21 mouse cellular contexts compared by ENCODE assay signal in the genomic region with DNA sequence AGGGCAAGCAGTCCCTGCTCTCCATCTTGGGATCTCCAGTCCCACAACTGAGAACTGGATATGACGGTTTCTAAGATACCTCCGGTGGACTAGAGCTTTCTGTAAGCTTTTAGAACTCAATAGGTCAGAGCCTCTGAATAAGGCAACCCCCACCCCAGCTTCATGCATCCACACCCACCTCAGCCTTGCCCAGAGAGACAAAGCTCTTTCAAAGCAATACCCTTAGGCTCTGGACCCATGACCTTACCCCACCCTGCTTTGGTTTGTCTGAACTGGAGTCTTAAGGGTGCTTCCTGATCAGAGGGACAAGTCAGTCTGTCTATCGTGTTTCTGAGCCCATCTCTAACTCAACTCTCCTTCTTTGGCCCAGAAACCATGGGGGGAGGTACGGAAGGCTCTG. TPM values are rescaled to one million over a fixed set of nuclear protein-coding genes. Genes with fewer than 3 reads are reported as not detected.
"Had no signal": no experiment of that assay in that cellular context is flagged by ENCODE, and none has a peak within 500 bp of the region (broad histone marks: within the 10 kb centered on the region; RNA-seq: fewer than 3 reads in every experiment).

No protein-coding gene starts in this region.

- H3K27ac ChIP-seq: liver, embryonic 14.5 days; midbrain, embryonic 10.5 days; midbrain, embryonic 12.5 days; neural tube, embryonic 13.5 days; neural tube, embryonic 15.5 days had no signal

- DNase-seq: lung, adult 18-20 months; lung, embryonic 14.5 days; lung, postnatal 4 days; midbrain, embryonic 14.5 days; retina, postnatal 1 day; right cerebral cortex, postnatal 14 days; spleen, adult 18-20 months; thymus, adult 2 months; thymus, postnatal 25 days; thymus, postnatal 4 days had no signal

- H3K4me3 ChIP-seq: midbrain, embryonic 10.5 days; midbrain, embryonic 12.5 days; myocyte; neural tube, embryonic 13.5 days; neural tube, embryonic 15.5 days had no signal

- H3K36me3 ChIP-seq: midbrain, embryonic 10.5 days; midbrain, embryonic 12.5 days; neural tube, embryonic 13.5 days; neural tube, embryonic 15.5 days had no signal

- H3K9me3 ChIP-seq: midbrain, embryonic 10.5 days; midbrain, embryonic 12.5 days; neural tube, embryonic 13.5 days; neural tube, embryonic 15.5 days had no signal

RNA-seq across cellular contexts. Expression of gene Teddm3, which starts 48.9 kb away (rescaled TPM):
- polyA plus RNA-seq: liver, embryonic 14.5 days; liver, embryonic 16.5 days; lung, embryonic 14.5 days; lung, embryonic 16.5 days; midbrain, embryonic 10.5 days; midbrain, embryonic 12.5 days; midbrain, embryonic 14.5 days; midbrain, embryonic 16.5 days; neural tube, embryonic 11.5 days; neural tube, embryonic 13.5 days; urinary bladder, adult 2 months had no signal
